Mouse (Mus musculus) layer of hippocampus, adult 18-20 months (tissue): Measurements from ENCODE around the gene Rab40c. TPM values are rescaled to one million over a fixed set of nuclear protein-coding genes. Genes with fewer than 3 reads are reported as not detected.
"Not testable (repeated sequence)": the region's sequence is repeated elsewhere in the genome, so short reads cannot be mapped to it uniquely, and the experiment has no call there.

Experiments used
- DNase-seq, 2 experiments: peaks; one replicate each; pipeline ENCODE4 v3.0.0; 2022; ENCODE audit warnings: low spot score in 2 of 2
- total RNA-seq, 2 experiments: library from RNA; stranded (reverse); gene quantifications; 2 replicates each; pipeline ENCODE4 v1.2.3; 2021

The Rab40c gene
- total RNA-seq, 2 experiments from 2014 or later = 49.4 to 54.7 TPM

- DNase-seq = peak; percentile 88 to 93
Measured at GRCm38 (mm10) chr17:25875171-25876136, 44.1 kb downstream of the Rab40c start.

GRCm38 (mm10) chr17:25874721-25875170, 44.8 kb downstream of the Rab40c start, which contains the start of gene Mettl26:
Gene Mettl26, plus strand, starts transcription at chr17:25875074.
- DNase-seq = peak; percentile 95 to 99

GRCm38 (mm10) chr17:25874148-25874720, 45.3 kb downstream of the Rab40c start:
- no peak for DNase-seq

GRCm38 (mm10) chr17:25873405-25874147, 46.0 kb downstream of the Rab40c start:
- DNase-seq = no peak

- no peak for DNase-seq
Measured at GRCm38 (mm10) chr17:25872676-25873075, 46.9 kb downstream of the Rab40c start.

GRCm38 (mm10) chr17:25871566-25871965, 48.0 kb downstream of the Rab40c start:
- not testable (repeated sequence) for DNase-seq

- DNase-seq = no peak
Measured at GRCm38 (mm10) chr17:25869954-25870353, 49.6 kb downstream of the Rab40c start.

- no peak for DNase-seq
Measured at GRCm38 (mm10) chr17:25869498-25869897, 50.0 kb downstream of the Rab40c start.

GRCm38 (mm10) chr17:25868601-25869191, 50.8 kb downstream of the Rab40c start, which contains the start of gene Mcrip2:
Gene Mcrip2, minus strand, starts transcription at chr17:25868764.
- DNase-seq = peak; percentile 79 to 86

- no peak for DNase-seq
Measured at GRCm38 (mm10) chr17:25867836-25868600, 51.5 kb downstream of the Rab40c start.

- DNase-seq = no peak
Measured at GRCm38 (mm10) chr17:25867509-25867835, 52.1 kb downstream of the Rab40c start.

GRCm38 (mm10) chr17:25866172-25866571, 53.4 kb downstream of the Rab40c start:
- no peak for DNase-seq

GRCm38 (mm10) chr17:25865288-25865687, 54.2 kb downstream of the Rab40c start:
- DNase-seq = no peak

- no peak for DNase-seq
Measured at GRCm38 (mm10) chr17:25864311-25864710, 55.2 kb downstream of the Rab40c start.

- DNase-seq = no peak
Measured at GRCm38 (mm10) chr17:25863681-25864080, 55.8 kb downstream of the Rab40c start.

GRCm38 (mm10) chr17:25861704-25862612, 57.6 kb downstream of the Rab40c start:
- DNase-seq = no peak

GRCm38 (mm10) chr17:25860832-25861703, 58.5 kb downstream of the Rab40c start, which contains the start of gene Wdr90:
Gene Wdr90, minus strand, starts transcription at chr17:25861501.
- peak; percentile 93 to 96 for DNase-seq

- no peak for DNase-seq
Measured at GRCm38 (mm10) chr17:25860229-25860628, 59.3 kb downstream of the Rab40c start.
